Mouse (Mus musculus): ENCODE results near the gene Scaf8.
"Not testable (repeated sequence)": the region's sequence is repeated elsewhere in the genome, so short reads cannot be mapped to it uniquely, and the experiment has no call there.

DNA sequence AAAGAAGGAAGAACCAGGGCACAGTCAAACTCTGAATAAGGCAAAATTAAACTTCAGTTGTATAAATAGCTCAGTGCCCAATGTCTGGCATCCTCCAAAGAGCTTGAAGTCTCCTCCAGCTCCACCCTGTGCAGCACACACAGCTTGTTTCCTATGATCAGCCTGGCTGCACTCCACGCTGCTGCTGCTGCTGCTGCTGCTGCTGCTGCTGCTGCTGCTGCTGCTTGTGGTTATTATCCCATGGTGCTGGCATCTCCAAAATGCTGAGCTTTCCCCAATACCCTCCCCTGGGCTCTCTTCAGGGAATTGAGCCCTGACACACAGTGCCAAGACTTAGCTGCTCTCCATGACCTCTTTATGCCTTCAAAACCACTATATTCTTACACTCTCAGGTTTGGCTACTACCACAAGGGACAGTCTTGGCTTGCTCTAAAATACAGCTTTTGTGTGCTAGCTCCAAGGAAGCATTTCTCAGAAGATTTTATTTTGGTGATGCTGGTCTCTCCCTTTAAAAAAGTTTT, 65.7 kb downstream of the Scaf8 start:
- not testable (repeated sequence) for TF ChIP-seq CTCF, POLR2A (IDR thresholded peaks at IDR 0.05; ENCODE audit: insufficient read depth, low read depth, low read length)

All from olfactory bulb, adult 2 months (tissue).